Mouse (Mus musculus) activated CD4-positive, CD25-positive, alpha-beta regulatory T cell, adult 4 months (primary cell): ENCODE data around the gene Vmn1r168. TPM values are rescaled to one million over a fixed set of nuclear protein-coding genes. Genes with fewer than 3 reads are reported as not detected.
"Not testable (repeated sequence)": the region's sequence is repeated elsewhere in the genome, so short reads cannot be mapped to it uniquely, and the experiment has no call there.

ENCODE experiments used
- ATAC-seq: one replicate; pipeline ENCODE4 v1.8.0; 2017
- polyA plus RNA-seq, 2 experiments: library from polyadenylated mRNA; unstranded; fragments of 100-300 nt; shearing (Covaris generic); gene quantifications; one replicate each; pipeline ENCODE4 v1.2.1; 2017

Vmn1r168 gene
- polyA plus RNA-seq = not detected

DNA sequence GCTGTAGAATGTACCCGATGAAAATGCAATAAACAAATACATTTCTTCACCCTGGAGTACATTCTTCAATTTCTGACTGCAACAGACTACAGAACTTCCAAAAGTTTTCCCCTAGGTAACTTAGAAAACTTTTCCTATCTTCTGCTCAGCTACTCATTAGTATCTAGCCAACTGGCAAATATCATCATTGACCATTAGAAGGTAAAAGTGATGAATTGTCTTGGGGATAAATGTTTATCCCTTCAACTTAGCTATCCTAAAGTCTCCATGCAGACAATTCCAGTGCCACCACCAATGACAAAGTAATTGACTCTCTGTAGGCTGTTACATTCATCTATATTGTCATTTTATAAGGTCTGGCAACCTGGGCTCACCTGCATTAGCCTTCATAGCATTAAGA, at the start of gene Vmn1r168:
Gene Vmn1r168 (plus strand): TSS at position 301 of the 400 bp plus-strand sequence.
- not testable (repeated sequence) for ATAC-seq

DNA sequence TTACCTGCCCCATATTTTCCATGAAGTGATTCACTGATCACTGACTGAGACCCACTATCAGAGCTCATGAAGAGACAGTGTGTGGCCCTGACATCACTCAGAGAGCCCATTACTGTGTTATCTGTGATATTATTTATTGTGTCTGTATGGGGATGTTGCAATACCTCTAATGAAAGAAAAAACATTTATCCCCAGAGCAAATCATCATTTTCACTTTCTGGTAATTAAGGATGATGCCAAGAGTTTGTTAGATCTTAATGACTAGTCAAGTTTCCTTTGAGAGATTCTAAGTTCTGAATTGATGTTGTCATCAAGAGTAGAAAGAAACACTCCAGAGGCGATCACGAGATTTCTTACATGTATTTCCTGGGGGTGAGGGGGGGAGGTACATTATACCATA, 32.4 kb upstream of the Vmn1r168 start, which contains the start of gene Vmn1r167:
Gene Vmn1r167 (minus strand): TSS at position 101 of the 400 bp plus-strand sequence.
- ATAC-seq = not testable (repeated sequence)

GRCm38 (mm10) chr7:23575226-23575625, 35.7 kb downstream of the Vmn1r168 start, which contains the start of gene Vmn1r169:
Vmn1r169 (plus strand) TSS chr7:23575526.
- not testable (repeated sequence) for ATAC-seq

Other genes starting within 250 kb of the Vmn1r168 start
- not detected for gene Nlrp4e, start 238.5 kb upstream of the Vmn1r168 start, polyA plus RNA-seq
- gene Nlrp5, start 153.8 kb upstream of the Vmn1r168 start, polyA plus RNA-seq = not detected
- gene Vmn1r167, start 32.5 kb upstream of the Vmn1r168 start, polyA plus RNA-seq = not detected
- gene Vmn1r169, start 35.8 kb downstream of the Vmn1r168 start, polyA plus RNA-seq = not detected
- gene Vmn1r170, start 66.4 kb downstream of the Vmn1r168 start, polyA plus RNA-seq = not detected
- not detected for gene Vmn1r171, start 91.0 kb downstream of the Vmn1r168 start, polyA plus RNA-seq
- not detected for gene Vmn1r172, start 118.6 kb downstream of the Vmn1r168 start, polyA plus RNA-seq
- not detected for gene Vmn1r173, start 161.0 kb downstream of the Vmn1r168 start, polyA plus RNA-seq
- not detected for gene Vmn1r174, start 212.5 kb downstream of the Vmn1r168 start, polyA plus RNA-seq